24 mouse cellular contexts compared by ENCODE assay signal in the genomic region with DNA sequence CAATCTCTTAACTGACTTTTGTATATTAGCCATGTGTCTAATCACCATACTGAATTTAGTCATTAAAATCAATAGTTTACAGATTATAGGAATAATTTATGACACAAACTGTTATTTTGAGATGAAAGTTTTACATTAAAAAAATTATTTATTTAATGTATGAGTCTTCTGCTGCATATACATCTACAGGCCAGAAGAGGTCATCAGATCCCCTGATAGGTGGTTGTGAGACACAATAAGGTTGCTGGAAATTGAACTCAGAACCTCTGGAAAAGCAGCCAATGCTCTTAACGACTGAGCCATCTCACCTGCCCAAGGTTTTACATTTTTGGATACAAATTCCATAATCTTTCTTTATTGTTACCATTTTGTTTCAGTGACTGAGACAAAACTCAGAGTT. TPM values are rescaled to one million over a fixed set of nuclear protein-coding genes. Genes with fewer than 3 reads are reported as not detected.
DNase-seq lines count a peak whose midpoint lies in the region; ATAC-seq and TF ChIP-seq lines count a peak whose summit lies in the region.
"Had no signal": no experiment of that assay in that cellular context is flagged by ENCODE, and none has a peak within 500 bp of the region (broad histone marks: within the 10 kb centered on the region; RNA-seq: fewer than 3 reads in every experiment).

No protein-coding gene starts in this region.

- no peaks in the 10 kb centered on the region for H3K9me3 ChIP-seq in liver, embryonic 14.5 days (ENCODE audit: control insufficient read depth, low read length)
- H3K9me3 ChIP-seq in MEL (replicated peaks; ENCODE audit: insufficient read depth, low read length): no peaks in the 10 kb centered on the region
- no peaks in the 10 kb centered on the region for H3K9me3 ChIP-seq in stomach, postnatal 0 days (ENCODE audit: control insufficient read depth, low read length)
- H3K9me3 ChIP-seq: heart, embryonic 15.5 days; hindbrain, embryonic 13.5 days; kidney, embryonic 15.5 days; limb, embryonic 10.5 days; liver, embryonic 12.5 days; lung, embryonic 15.5 days; stomach, embryonic 15.5 days had no signal

- no peaks in the 10 kb centered on the region for H3K79me2 ChIP-seq in MEL (ENCODE audit: control insufficient read depth, insufficient read depth, low read length, poor library complexity)

- ATAC-seq in liver, embryonic 14.5 days (ENCODE audit: insufficient read depth): no peak
- ATAC-seq in stomach, postnatal 0 days (ENCODE audit: low FRiP score, low TSS enrichment): no peak
- ATAC-seq: activated CD4-positive, CD25-positive, alpha-beta regulatory T cell, adult 4 months; liver, embryonic 12.5 days; midbrain, embryonic 16.5 days had no signal

- peak; percentile 83 for TF ChIP-seq RAD21 in MEL (IDR thresholded peaks at IDR 0.05; ENCODE audit: low read depth, low read length)

- H3K4me1 ChIP-seq in liver, embryonic 14.5 days (replicated peaks; ENCODE audit: control insufficient read depth in 2 of 2, insufficient read depth in 2 of 2, low read length in 1 of 2): no peaks in the 10 kb centered on the region
- no peaks in the 10 kb centered on the region for H3K4me1 ChIP-seq in MEL (ENCODE audit: control insufficient read depth in 1 of 2, insufficient read depth in 2 of 2, low read length in 2 of 2)
- no peaks in the 10 kb centered on the region for H3K4me1 ChIP-seq in stomach, postnatal 0 days (replicated peaks; ENCODE audit: control insufficient read depth, insufficient read depth)
- H3K4me1 ChIP-seq: heart, embryonic 15.5 days; liver, embryonic 12.5 days; lung, embryonic 15.5 days; stomach, embryonic 15.5 days had no signal

- intact Hi-C loops in left cerebral cortex, postnatal 4 days (cut with DNase I): no loop called here

- H3K27me3 ChIP-seq in liver, embryonic 14.5 days (ENCODE audit: control insufficient read depth, insufficient read depth, low read length): no peaks in the 10 kb centered on the region
- H3K27me3 ChIP-seq in MEL (ENCODE audit: control insufficient read depth in 1 of 2, insufficient read depth in 2 of 2, low read length in 2 of 2): peaks cover 0 to 1% of the 10 kb centered on the region in 2 experiments; a peak in 1 of 4 replicates
- H3K27me3 ChIP-seq in stomach, postnatal 0 days (ENCODE audit: control insufficient read depth, insufficient read depth, low read length): no peaks in the 10 kb centered on the region
- H3K27me3 ChIP-seq: heart, embryonic 15.5 days; hindbrain, embryonic 13.5 days; kidney, embryonic 15.5 days; liver, embryonic 12.5 days; lung, embryonic 15.5 days; stomach, embryonic 15.5 days had no signal

- TF ChIP-seq EP300 in liver, embryonic 14.5 days (IDR thresholded peaks at IDR 0.05; ENCODE audit: low read depth): no peak
- no peak for TF ChIP-seq EP300 in MEL (IDR thresholded peaks at IDR 0.05; ENCODE audit: low read depth in 1 of 2, low read length in 2 of 2)
- TF ChIP-seq EP300 in stomach, postnatal 0 days (optimal IDR thresholded peaks at IDR 0.05): no peak

- H3K36me3 ChIP-seq in liver, embryonic 14.5 days (replicated peaks; ENCODE audit: control insufficient read depth, insufficient read depth, low read depth): no peaks in the 10 kb centered on the region
- H3K36me3 ChIP-seq in MEL (ENCODE audit: control insufficient read depth in 1 of 2, insufficient read depth in 2 of 2, low read length in 2 of 2): no peaks in the 10 kb centered on the region
- H3K36me3 ChIP-seq in stomach, postnatal 0 days (ENCODE audit: control insufficient read depth, insufficient read depth, low read length): no peaks in the 10 kb centered on the region
- H3K36me3 ChIP-seq: heart, embryonic 15.5 days; hindbrain, embryonic 13.5 days; kidney, embryonic 15.5 days; limb, embryonic 10.5 days; liver, embryonic 12.5 days; lung, embryonic 15.5 days; stomach, embryonic 15.5 days had no signal

- TF ChIP-seq CTCF in liver, embryonic 14.5 days (IDR thresholded peaks at IDR 0.05; ENCODE audit: low read depth): peak; percentile 13; the same call in 1 of the 2 replicates
- TF ChIP-seq CTCF in MEL (IDR thresholded peaks at IDR 0.05 in 2 of 3, conservative IDR thresholded peaks at IDR 0.05 in 1 of 3; ENCODE audit: control insufficient read depth in 1 of 3, insufficient read depth in 1 of 3, low read depth in 2 of 3, low read length in 3 of 3, poor library complexity in 1 of 3, severe bottlenecking in 1 of 3): peak; percentile 31 to 62 (median 32); a peak in 5 of 6 replicates
- TF ChIP-seq CTCF in stomach, postnatal 0 days (IDR thresholded peaks at IDR 0.05; ENCODE audit: low read depth): peak; percentile 42

- no peak overlapping the region for H3K27ac ChIP-seq in liver, embryonic 14.5 days
- H3K27ac ChIP-seq in MEL (ENCODE audit: control insufficient read depth, low read depth, low read length): no peak overlapping the region
- H3K27ac ChIP-seq in stomach, postnatal 0 days (replicated peaks): no peak overlapping the region
- H3K27ac ChIP-seq: heart, embryonic 15.5 days; hindbrain, embryonic 13.5 days; kidney, embryonic 15.5 days; limb, embryonic 10.5 days; liver, embryonic 12.5 days; lung, embryonic 15.5 days; stomach, embryonic 15.5 days had no signal

- TF ChIP-seq POLR2A in MEL (IDR thresholded peaks at IDR 0.05; ENCODE audit: control insufficient read depth in 1 of 2, insufficient read depth in 1 of 2, low read depth in 1 of 2, low read length in 2 of 2, poor library complexity in 1 of 2): no peak

- H3K9ac ChIP-seq in liver, embryonic 14.5 days (replicated peaks): no peak overlapping the region
- H3K9ac ChIP-seq in MEL (ENCODE audit: control insufficient read depth, low read depth, low read length, poor library complexity, severe bottlenecking): no peak overlapping the region
- H3K9ac ChIP-seq in stomach, postnatal 0 days (ENCODE audit: low read length): no peak overlapping the region
- H3K9ac ChIP-seq: heart, embryonic 15.5 days; hindbrain, embryonic 13.5 days; kidney, embryonic 15.5 days; liver, embryonic 12.5 days; lung, embryonic 15.5 days; stomach, embryonic 15.5 days had no signal

- 24% methylated on average over 1 of the region's 1 CpGs for WGBS in liver, embryonic 14.5 days (ENCODE audit: insufficient replicate concordance)
- 51% methylated on average over 1 of the region's 1 CpGs for WGBS in stomach, postnatal 0 days

- peak; percentile 37 for DNase-seq in heart, adult 11 months
- DNase-seq in heart, adult 9 months (ENCODE audit: low spot score in 2 of 2): no peak
- no peak for DNase-seq in liver, embryonic 14.5 days (ENCODE audit: low read depth in 3 of 3, low spot score in 3 of 3)
- DNase-seq in liver (no peak), MEL (ENCODE audit: low read depth, low spot score) (peak; percentile 50)
- no peak for DNase-seq in stomach, postnatal 0 days (ENCODE audit: low spot score)
- DNase-seq in left cerebral cortex, postnatal 4 days: no peak
- no peak for DNase-seq in c-Kit-positive CD71-positive TER-119-positive erythroid progenitor cells, embryonic 14.5 days (ENCODE audit: low spot score)
- DNase-seq: adrenal gland, postnatal 36 days; cerebellum, adult 2 months; cerebellum, postnatal 36 days; gastrocnemius, postnatal 10 days; heart, adult 18-20 months; lung, postnatal 4 days; right cerebral cortex, postnatal 25 days had no signal

- no peak overlapping the region for H3K4me3 ChIP-seq in liver, embryonic 14.5 days (ENCODE audit: insufficient read depth in 1 of 2, low read depth in 2 of 2, low read length in 2 of 2)
- no peak overlapping the region for H3K4me3 ChIP-seq in MEL (ENCODE audit: control insufficient read depth in 1 of 2, insufficient read depth in 1 of 2, low read depth in 2 of 2, low read length in 2 of 2)
- H3K4me3 ChIP-seq in stomach, postnatal 0 days (ENCODE audit: low read depth, low read length): no peak overlapping the region
- H3K4me3 ChIP-seq: heart, embryonic 15.5 days; hindbrain, embryonic 13.5 days; kidney, embryonic 15.5 days; limb, embryonic 10.5 days; liver, embryonic 12.5 days; lung, embryonic 15.5 days; stomach, embryonic 15.5 days had no signal

- no peak overlapping the region for H3K4me2 ChIP-seq in liver, embryonic 14.5 days (ENCODE audit: low read depth)
- H3K4me2 ChIP-seq in stomach, postnatal 0 days (replicated peaks; ENCODE audit: low read depth): no peak overlapping the region
- H3K4me2 ChIP-seq: heart, embryonic 15.5 days; hindbrain, embryonic 13.5 days; kidney, embryonic 15.5 days; liver, embryonic 12.5 days; lung, embryonic 15.5 days; stomach, embryonic 15.5 days had no signal

TF ChIP-seq in MEL, 35 proteins besides CTCF, POLR2A, EP300 and RAD21:
- TF ChIP-seq ZC3H11A (IDR thresholded peaks at IDR 0.05; ENCODE audit: low read depth, low read length): peak; percentile 68
- TF ChIP-seq UBTF (IDR thresholded peaks at IDR 0.05; ENCODE audit: borderline replicate concordance, insufficient read depth, low read depth, low read length): no peak
- TF ChIP-seq ETS1 (IDR thresholded peaks at IDR 0.05; ENCODE audit: low read depth, low read length): no peak
- peak; percentile 81 for TF ChIP-seq SMC3 (IDR thresholded peaks at IDR 0.05; ENCODE audit: low read depth, low read length)
- TF ChIP-seq POLR2AphosphoS5 (IDR thresholded peaks at IDR 0.05; ENCODE audit: borderline replicate concordance, low read depth, low read length): no peak

RNA-seq across cellular contexts. Expression of gene Eci2, which starts 48.0 kb away (rescaled TPM):
- 19.5 and 27.8 TPM in 2 replicates for polyA plus RNA-seq in liver, embryonic 14.5 days (2012; rRNA removed)
- polyA plus RNA-seq in liver, embryonic 14.5 days (2014; fragmentation: Nextera tagmentation; extraction: Ambion mirVana): 48.4 and 48.6 TPM in 2 replicates
- total RNA-seq in MEL (2012; rRNA removed): 70.2 and 74.8 TPM in 2 replicates
- polyA plus RNA-seq in MEL (2012; ENCODE audit: insufficient read depth in 1 of 2, insufficient read length in 2 of 2, low read depth in 1 of 2, low replicate concordance in 2 of 2, missing spikeins in 1 of 2): 10 to 100 TPM in 1 of 2 experiments, not detected in 1; 81.1 TPM
- 161 and 163 TPM in 2 replicates for polyA plus RNA-seq in stomach, postnatal 0 days (2015; fragmentation: Nextera tagmentation; extraction: Ambion mirVana)
- 10 to 100 TPM; 58.2 to 59.3 TPM for total RNA-seq in left cerebral cortex, postnatal 4 days (2021)

Comparison
In these comparisons a context has a peak if more than half of its experiments do, and no peak if none do; other contexts are left out.
1. DNase-seq: peak in heart, adult 11 months (single experiment) and MEL (single experiment); none in heart, adult 9 months (0 of 2), liver, embryonic 14.5 days (0 of 3), liver (single experiment), stomach, postnatal 0 days (single experiment), left cerebral cortex, postnatal 4 days (single experiment) and c-Kit-positive CD71-positive TER-119-positive erythroid progenitor cells, embryonic 14.5 days (single experiment).
2. Peak in every context shown above with its lines, with median percentiles within 50 percentile points of each other: CTCF ChIP-seq.